Mouse (Mus musculus): Measurements from ENCODE around the gene Ntng1.

- no peak for TF ChIP-seq CTCF (IDR thresholded peaks at IDR 0.05; ENCODE audit: control insufficient read depth, insufficient read depth, insufficient replicate concordance, low read depth, low read length)
- TF ChIP-seq POLR2A (IDR thresholded peaks at IDR 0.05; ENCODE audit: control insufficient read depth, low read depth, low read length): no peak
Observed at GRCm38 (mm10) chr3:110094407-110094806, 49.4 kb downstream of the Ntng1 start.

Measured in testis, adult 2 months (tissue).